Mouse (Mus musculus) bone marrow macrophage, adult 2 months (primary cell): Measurements from ENCODE around the gene Rap1b.

Experiments
- CTCF ChIP-seq: IDR thresholded peaks from 2 replicates; pipeline ENCODE4 v1.5.1; 2012; ENCODE audit warnings: low read depth, mild to moderate bottlenecking, low read length, moderate library complexity
- POLR2A ChIP-seq: IDR thresholded peaks from 2 replicates; pipeline ENCODE4 v1.6.1; 2012; ENCODE audit warnings: mild to moderate bottlenecking, low read depth, low read length, borderline replicate concordance

DNA sequence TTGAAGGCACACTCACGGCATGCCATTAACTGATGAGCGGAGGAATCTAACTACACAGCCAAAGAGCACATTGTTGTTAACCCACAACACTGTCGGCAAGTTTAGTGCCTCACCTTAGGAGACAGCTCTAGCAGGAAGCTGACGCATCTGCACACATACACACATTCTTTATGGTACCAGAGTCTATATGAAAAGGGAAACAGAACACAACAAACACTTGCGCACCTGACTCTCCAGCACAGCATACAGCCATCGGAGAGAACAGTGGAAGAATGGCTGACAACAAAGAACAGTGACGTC, 77.7 kb downstream of the Rap1b start:
- TF ChIP-seq CTCF, result no peak
- TF ChIP-seq POLR2A, result no peak
